Mouse (Mus musculus) gastrocnemius, postnatal 10 days (tissue): ENCODE results near the gene Hspa14. TPM values are rescaled to one million over a fixed set of nuclear protein-coding genes. Genes with fewer than 3 reads are reported as not detected.

Experiments used
- total RNA-seq, 2 experiments: library from RNA; stranded (reverse); gene quantifications; 2 replicates each; pipeline ENCODE4 v1.2.3; 2021

Gene Hspa14
- total RNA-seq, 2 experiments from 2014 or later = 20.2 to 23.9 TPM

Other genes with a start within 250 kb of the Hspa14 start
- gene Nmt2, start 228.6 kb downstream of the Hspa14 start, total RNA-seq = 10 to 100 TPM in 1 of 2 experiments, 1 to 10 TPM in 1; 9.9 to 14.3 TPM
- gene Rpp38, start 180.2 kb downstream of the Hspa14 start, total RNA-seq = 1 to 10 TPM; 6.2 to 9.1 TPM
- under 1 TPM; 0.49 to 0.93 TPM for gene Acbd7, start 176.6 kb downstream of the Hspa14 start, total RNA-seq
- gene Olah, start 115.6 kb downstream of the Hspa14 start, total RNA-seq = not detected
- gene Meig1, start 90.2 kb downstream of the Hspa14 start, total RNA-seq = under 1 TPM in 1 of 2 experiments, not detected in 1; 0.47 TPM
- gene Dclre1c, start 88.7 kb downstream of the Hspa14 start, total RNA-seq = 1 to 10 TPM; 2.9 to 4.5 TPM
- 1 to 10 TPM; 1.3 to 1.8 TPM for gene Suv39h2, start 37.8 kb downstream of the Hspa14 start, total RNA-seq
- 1 to 10 TPM; 1.2 to 1.9 TPM for gene Gm45902, start within 50 bp of the Hspa14 start, total RNA-seq
- 10 to 100 TPM; 13.3 to 14.0 TPM for gene Cdnf, start 216 bp upstream of the Hspa14 start, total RNA-seq
- gene Fam107b, start 57.7 kb upstream of the Hspa14 start, total RNA-seq = 10 to 100 TPM; 12.7 to 14.0 TPM